10 mouse cellular contexts compared by ENCODE assay signal in genomic region chr13:49100417-49100816, GRCm38 (mm10). TPM values are rescaled to one million over a fixed set of nuclear protein-coding genes. Genes with fewer than 3 reads are reported as not detected.
DNase-seq lines count a peak whose midpoint lies in the region; ATAC-seq and TF ChIP-seq lines count a peak whose summit lies in the region.
"Had no signal": no experiment of that assay in that cellular context is flagged by ENCODE, and none has a peak within 500 bp of the region (broad histone marks: within the 10 kb centered on the region; RNA-seq: fewer than 3 reads in every experiment).

No protein-coding gene starts in this region.

- no peak overlapping the region for H3K4me2 ChIP-seq in embryonic facial prominence, embryonic 12.5 days (replicated peaks)
- H3K4me2 ChIP-seq in neural tube, embryonic 13.5 days = no peak overlapping the region
- no peak overlapping the region for H3K4me2 ChIP-seq in lung, embryonic 14.5 days
- H3K4me2 ChIP-seq: liver, embryonic 15.5 days had no signal

- H3K27me3 ChIP-seq in embryonic facial prominence, embryonic 12.5 days = no peaks in the 10 kb centered on the region
- no peaks in the 10 kb centered on the region for H3K27me3 ChIP-seq in embryonic facial prominence, embryonic 10.5 days (replicated peaks; ENCODE audit: low read depth, poor library complexity, severe bottlenecking)
- no peaks in the 10 kb centered on the region for H3K27me3 ChIP-seq in neural tube, embryonic 13.5 days
- no peaks in the 10 kb centered on the region for H3K27me3 ChIP-seq in lung, embryonic 14.5 days (ENCODE audit: insufficient read depth, low read length)
- H3K27me3 ChIP-seq: CH12.LX; liver, embryonic 15.5 days had no signal

- 70% methylated on average over 1 of the region's 1 CpGs for WGBS in embryonic facial prominence, embryonic 12.5 days
- 76% methylated on average over 1 of the region's 1 CpGs for WGBS in embryonic facial prominence, embryonic 10.5 days
- 95% methylated on average over 1 of the region's 1 CpGs for WGBS in neural tube, embryonic 13.5 days
- WGBS in lung, embryonic 14.5 days = 57% methylated on average over 1 of the region's 1 CpGs

- no peaks in the 10 kb centered on the region for H3K9me3 ChIP-seq in embryonic facial prominence, embryonic 12.5 days
- H3K9me3 ChIP-seq in embryonic facial prominence, embryonic 10.5 days = no peaks in the 10 kb centered on the region
- H3K9me3 ChIP-seq in neural tube, embryonic 13.5 days = no peaks in the 10 kb centered on the region
- no peaks in the 10 kb centered on the region for H3K9me3 ChIP-seq in lung, embryonic 14.5 days (ENCODE audit: low read depth, low read length)
- H3K9me3 ChIP-seq: liver, embryonic 15.5 days had no signal

- no peak overlapping the region for H3K9ac ChIP-seq in embryonic facial prominence, embryonic 12.5 days
- H3K9ac ChIP-seq in neural tube, embryonic 13.5 days = no peak overlapping the region
- H3K9ac ChIP-seq in lung, embryonic 14.5 days = no peak overlapping the region
- H3K9ac ChIP-seq: liver, embryonic 15.5 days had no signal

- peaks cover 7% of the 10 kb centered on the region for H3K4me1 ChIP-seq in embryonic facial prominence, embryonic 12.5 days
- peaks cover 12% of the 10 kb centered on the region; the same call in 1 of the 2 replicates for H3K4me1 ChIP-seq in embryonic facial prominence, embryonic 10.5 days
- peaks cover 32% of the 10 kb centered on the region for H3K4me1 ChIP-seq in neural tube, embryonic 13.5 days (replicated peaks)
- H3K4me1 ChIP-seq in lung, embryonic 14.5 days (ENCODE audit: insufficient read depth) = peaks cover 12% of the 10 kb centered on the region
- H3K4me1 ChIP-seq: liver, embryonic 15.5 days had no signal

- no peak for TF ChIP-seq CTCF in lung, embryonic 14.5 days (IDR thresholded peaks at IDR 0.05; ENCODE audit: low read depth)

- H3K4me3 ChIP-seq in embryonic facial prominence, embryonic 12.5 days = no peak overlapping the region
- H3K4me3 ChIP-seq in embryonic facial prominence, embryonic 10.5 days = no peak overlapping the region
- no peak overlapping the region for H3K4me3 ChIP-seq in neural tube, embryonic 13.5 days
- H3K4me3 ChIP-seq in lung, embryonic 14.5 days (ENCODE audit: low read depth, low read length) = no peak overlapping the region
- H3K4me3 ChIP-seq: liver, embryonic 15.5 days had no signal

- no peak overlapping the region for H3K27ac ChIP-seq in embryonic facial prominence, embryonic 12.5 days
- no peak overlapping the region for H3K27ac ChIP-seq in embryonic facial prominence, embryonic 10.5 days (replicated peaks)
- 0 out of 2 replicates have a peak overlapping the region, but pooled peaks have one; percentile 13 for H3K27ac ChIP-seq in neural tube, embryonic 13.5 days (replicated peaks)
- peak overlapping the region; percentile 31; the same call in 1 of the 2 replicates for H3K27ac ChIP-seq in lung, embryonic 14.5 days (ENCODE audit: low read depth)
- H3K27ac ChIP-seq: liver, embryonic 15.5 days had no signal

- H3K36me3 ChIP-seq in embryonic facial prominence, embryonic 12.5 days = no peaks in the 10 kb centered on the region
- H3K36me3 ChIP-seq in embryonic facial prominence, embryonic 10.5 days (replicated peaks) = peaks cover 12% of the 10 kb centered on the region; the same call in 1 of the 2 replicates
- peaks cover 63% of the 10 kb centered on the region for H3K36me3 ChIP-seq in neural tube, embryonic 13.5 days
- H3K36me3 ChIP-seq in lung, embryonic 14.5 days (ENCODE audit: insufficient read depth) = no peaks in the 10 kb centered on the region
- H3K36me3 ChIP-seq: liver, embryonic 15.5 days had no signal

- DNase-seq in embryonic facial prominence, embryonic 10.5 days (ENCODE audit: low spot score) = no peak
- no peak for DNase-seq in neural tube, embryonic 10.5 days (ENCODE audit: extremely low spot score, low spot score)
- peak; percentile 80 for DNase-seq in heart, postnatal 4 days
- peak; percentile 85 for DNase-seq in lung, embryonic 14.5 days
- DNase-seq in skeletal muscle tissue, adult 2 months (ENCODE audit: low read depth, low spot score) = peak; percentile 39
- no peak for DNase-seq in adrenal gland, postnatal 4 days (ENCODE audit: low spot score in 2 of 2)

- peak; percentile 29; the same call in 1 of the 2 replicates for ATAC-seq in embryonic facial prominence, embryonic 12.5 days (ENCODE audit: insufficient number of reproducible peaks, insufficient read depth, low FRiP score, low TSS enrichment)
- ATAC-seq in neural tube, embryonic 13.5 days (ENCODE audit: low read depth) = no peak; the same call in 1 of the 2 replicates
- peak; percentile 83; the same call in 1 of the 2 replicates for ATAC-seq in lung, embryonic 14.5 days (ENCODE audit: insufficient read depth)

RNA-seq across cellular contexts. Expression of gene Wnk2, which starts 47.4 kb away (rescaled TPM):
- polyA plus RNA-seq in embryonic facial prominence, embryonic 12.5 days (2016; fragmentation: Nextera tagmentation; extraction: Ambion mirVana) = 3.0 and 3.9 TPM in 2 replicates
- 2.7 and 2.8 TPM in 2 replicates for polyA plus RNA-seq in embryonic facial prominence, embryonic 10.5 days (2016; fragmentation: Nextera tagmentation; extraction: Ambion mirVana)
- 17.2 and 17.9 TPM in 2 replicates for polyA plus RNA-seq in neural tube, embryonic 13.5 days (2015; fragmentation: Nextera tagmentation; extraction: Ambion mirVana)
- total RNA-seq in heart, postnatal 4 days (2021) = 10 to 100 TPM; 22.3 to 25.0 TPM
- polyA plus RNA-seq in lung, embryonic 14.5 days (2014; fragmentation: Nextera tagmentation; extraction: Ambion mirVana) = 1.5 and 1.8 TPM in 2 replicates
- total RNA-seq in adrenal gland, postnatal 4 days (2021) = 10 to 100 TPM; 10.1 to 10.5 TPM

Comparison
In these comparisons a context has a peak if more than half of its experiments do, and no peak if none do; other contexts are left out.
1. H3K27ac ChIP-seq: peak in neural tube, embryonic 13.5 days (single experiment) and lung, embryonic 14.5 days (single experiment); none in embryonic facial prominence, embryonic 12.5 days (single experiment) and embryonic facial prominence, embryonic 10.5 days (single experiment).
2. DNase-seq: peak in heart, postnatal 4 days (single experiment), lung, embryonic 14.5 days (single experiment) and skeletal muscle tissue, adult 2 months (single experiment); none in embryonic facial prominence, embryonic 10.5 days (single experiment), neural tube, embryonic 10.5 days (single experiment) and adrenal gland, postnatal 4 days (0 of 2).